20 mouse cellular contexts compared by ENCODE assay signal in genomic region chr16:28706623-28707022, GRCm38 (mm10). TPM values are rescaled to one million over a fixed set of nuclear protein-coding genes. Genes with fewer than 3 reads are reported as not detected.
"Had no signal": no experiment of that assay in that cellular context is flagged by ENCODE, and none has a peak within 500 bp of the region (broad histone marks: within the 10 kb centered on the region; RNA-seq: fewer than 3 reads in every experiment).

No protein-coding gene starts in this region.

- H3K9ac ChIP-seq: lung, embryonic 14.5 days; midbrain, embryonic 12.5 days; neural tube, embryonic 13.5 days; neural tube, embryonic 15.5 days had no signal

- H3K27me3 ChIP-seq: midbrain, embryonic 12.5 days; neural tube, embryonic 13.5 days; neural tube, embryonic 15.5 days had no signal

- H3K9me3 ChIP-seq: midbrain, embryonic 10.5 days; midbrain, embryonic 12.5 days; neural tube, embryonic 13.5 days; neural tube, embryonic 15.5 days had no signal

- H3K4me1 ChIP-seq: midbrain, embryonic 12.5 days; neural tube, embryonic 13.5 days; neural tube, embryonic 15.5 days had no signal

- DNase-seq: lung, adult 18-20 months; lung, embryonic 14.5 days; lung, postnatal 10 days; lung, postnatal 4 days; midbrain, embryonic 14.5 days; retina, postnatal 1 day; right cerebral cortex, adult 18-20 months; right cerebral cortex, postnatal 25 days; right cerebral cortex, postnatal 4 days; spleen, adult 18-20 months; thymus, adult 18-20 months; thymus, postnatal 14 days; thymus, postnatal 36 days had no signal

- H3K36me3 ChIP-seq: midbrain, embryonic 10.5 days; midbrain, embryonic 12.5 days; neural tube, embryonic 13.5 days; neural tube, embryonic 15.5 days had no signal

- H3K27ac ChIP-seq: midbrain, embryonic 10.5 days; midbrain, embryonic 12.5 days; neural tube, embryonic 13.5 days; neural tube, embryonic 15.5 days had no signal

- H3K4me2 ChIP-seq: lung, embryonic 14.5 days; midbrain, embryonic 12.5 days; neural tube, embryonic 13.5 days; neural tube, embryonic 15.5 days had no signal

- H3K4me3 ChIP-seq: midbrain, embryonic 10.5 days; midbrain, embryonic 12.5 days; myocyte; neural tube, embryonic 13.5 days; neural tube, embryonic 15.5 days had no signal

- ATAC-seq: midbrain, embryonic 16.5 days had no signal

RNA-seq across cellular contexts. Expression of gene Fgf12, which starts 46.2 kb away (rescaled TPM):
- total RNA-seq: megakaryocyte-erythroid progenitor cell, adult 5-6 weeks had no signal
- polyA plus RNA-seq: myocyte had no signal
